Mouse (Mus musculus) forebrain, embryonic 11.5 days (tissue): ENCODE results near the gene Ccdc6. TPM values are rescaled to one million over a fixed set of nuclear protein-coding genes. Genes with fewer than 3 reads are reported as not detected.
A peak's percentile ranks its signal among the peaks of the same experiment; 100 is the strongest.

ENCODE experiments used
- ATAC-seq: fragments of 200-750 bp; cut with Nextera tagmentation; replicated peaks from 2 replicates; pipeline ENCODE4 v1.8.0; 2017; ENCODE audit warnings: moderate TSS enrichment; ENCODE audit not compliant: low FRiP score
- DNase-seq: peaks from one replicate; pipeline ENCODE4 v3.0.0-alpha.2; 2017; ENCODE audit warnings: low spot score
- H3K27ac ChIP-seq: fragments of 300-500 bp; sonication (generic); 2 replicates; pipeline ENCODE4 v1.5.1; 2014; ENCODE audit warnings: low read depth, low read length
- H3K27me3 ChIP-seq: fragments of 300-500 bp; sonication (generic); 2 replicates; pipeline ENCODE4 v1.6.1; 2014; ENCODE audit warnings: mild to moderate bottlenecking, low read length, mixed read lengths; ENCODE audit not compliant: control insufficient read depth, insufficient read depth
- H3K36me3 ChIP-seq: fragments of 300-500 bp; sonication (generic); 2 replicates; pipeline ENCODE4 v1.6.1; 2014; ENCODE audit warnings: mild to moderate bottlenecking, low read length, moderate library complexity, mixed read lengths; ENCODE audit not compliant: control insufficient read depth, insufficient read depth
- H3K4me1 ChIP-seq: fragments of 300-500 bp; sonication (generic); replicated peaks from 2 replicates; pipeline ENCODE4 v1.6.1; 2014; ENCODE audit warnings: low read length, mixed read lengths; ENCODE audit not compliant: control insufficient read depth, insufficient read depth
- H3K4me2 ChIP-seq: fragments of 300-500 bp; sonication (generic); 2 replicates; pipeline ENCODE4 v1.6.1; 2014; ENCODE audit warnings: low read depth, mild to moderate bottlenecking, low read length, moderate library complexity, mixed read lengths; ENCODE audit not compliant: severe bottlenecking
- H3K4me3 ChIP-seq: fragments of 300-500 bp; sonication (generic); 2 replicates; pipeline ENCODE4 v1.5.1; 2014; ENCODE audit warnings: low read depth, low read length
- H3K9ac ChIP-seq: fragments of 300-500 bp; sonication (generic); 2 replicates; pipeline ENCODE4 v1.6.1; 2014; ENCODE audit warnings: low read length
- H3K9me3 ChIP-seq: fragments of 300-500 bp; sonication (generic); 2 replicates; pipeline ENCODE4 v1.6.1; 2016; ENCODE audit warnings: low read length, mixed read lengths; ENCODE audit not compliant: control insufficient read depth
- WGBS: fragments of 180-500 bp; shearing (Covaris S2); extraction: QIAGEN DNeasy Blood & Tissue Kit; methylation state at CpG from one replicate; pipeline ENCODE4 v1.1.7; 2014; 5-methylcytosine and 5-hydroxymethylcytosine counted together
- polyA plus RNA-seq: library from polyadenylated mRNA; unstranded; fragments of >200 nt; fragmentation: Nextera tagmentation; extraction: Ambion mirVana; gene quantifications from 2 replicates; pipeline ENCODE4 v1.2.1, GENCODE M21; 2014

The Ccdc6 gene
- polyA plus RNA-seq, 1 experiment from 2014 or later, result 17.6 TPM

DNA sequence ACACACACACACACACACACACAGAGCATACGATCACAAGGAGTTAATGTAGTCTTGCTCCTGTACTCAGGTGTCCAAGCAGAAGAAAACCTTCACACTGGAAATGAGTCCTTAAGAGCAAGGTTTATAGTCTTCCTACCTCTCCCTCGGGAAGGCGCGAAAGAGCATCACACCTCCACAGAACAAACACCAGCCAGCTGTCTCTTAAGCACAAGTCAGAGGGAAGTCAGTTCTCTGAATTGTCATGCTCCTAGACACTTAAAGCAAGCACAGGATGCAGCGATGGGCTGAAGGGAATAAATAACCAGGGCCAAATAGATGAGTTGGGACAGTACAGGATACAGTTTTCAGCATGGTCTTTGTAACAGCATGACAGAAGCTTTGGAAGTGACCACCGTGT lies 35.8 kb downstream of the Ccdc6 start:
- no peaks in the 10 kb centered on the region for H3K4me1 ChIP-seq
- DNase-seq, result no peak
- no peak overlapping the region for H3K4me3 ChIP-seq
- no peak overlapping the region for H3K27ac ChIP-seq
- no peak overlapping the region for H3K4me2 ChIP-seq
- no peaks in the 10 kb centered on the region for H3K36me3 ChIP-seq
- H3K27me3 ChIP-seq, result no peaks in the 10 kb centered on the region
- no peaks in the 10 kb centered on the region for H3K9me3 ChIP-seq
- no peak overlapping the region for H3K9ac ChIP-seq
- 88% methylated on average over 6 of the region's 6 CpGs for WGBS
- ATAC-seq, result no peak

DNA sequence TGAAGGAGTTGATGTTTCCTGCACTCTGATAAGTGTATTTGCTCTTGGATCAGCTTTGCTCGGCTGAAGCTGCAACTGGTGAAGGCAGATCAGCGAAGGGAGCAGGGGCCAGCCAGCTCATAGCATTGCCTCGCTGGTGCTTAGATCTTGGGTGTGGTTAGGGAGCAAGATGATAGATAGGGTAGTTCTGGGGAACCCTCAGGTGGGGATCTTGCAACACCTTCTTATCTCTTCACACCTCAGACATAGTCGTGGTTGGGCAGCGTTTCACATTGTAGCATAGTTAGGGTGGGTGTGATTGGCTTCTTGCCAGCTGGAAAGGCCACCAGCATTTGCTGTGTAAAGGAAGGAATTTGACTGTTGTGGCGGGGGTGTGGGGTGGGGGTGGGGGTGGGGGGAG lies 36.3 kb downstream of the Ccdc6 start:
- ATAC-seq (no peak), DNase-seq (peak; percentile 44)
- Histone ChIP-seq H3K4me1 (no peaks in the 10 kb centered on the region), H3K27me3 (no peaks in the 10 kb centered on the region), H3K36me3 (no peaks in the 10 kb centered on the region), H3K4me3 (no peak overlapping the region), H3K9me3 (no peaks in the 10 kb centered on the region), H3K4me2 (no peak overlapping the region), H3K27ac (no peak overlapping the region), H3K9ac (no peak overlapping the region)
- 85% methylated on average over 6 of the region's 6 CpGs for WGBS

DNA sequence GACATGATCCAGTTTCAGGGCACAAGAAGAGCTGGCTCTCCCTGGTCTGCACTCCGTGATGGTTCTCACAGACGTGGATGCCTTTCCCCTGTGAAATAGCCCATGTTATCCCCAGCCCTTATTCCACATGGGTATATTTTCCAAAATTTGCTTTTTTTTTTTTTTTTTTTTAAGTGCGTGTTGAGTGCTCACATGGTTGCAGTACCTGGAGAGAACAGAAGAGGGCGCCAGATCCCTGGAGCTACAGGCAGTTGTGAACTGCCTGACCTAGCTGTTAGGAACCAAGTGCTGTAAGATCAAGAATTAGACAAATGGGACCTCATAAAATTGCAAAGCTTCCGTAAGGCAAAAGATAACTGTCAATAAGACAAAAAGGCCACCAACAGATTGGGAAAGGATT lies 38.8 kb downstream of the Ccdc6 start:
- DNase-seq, result no peak

DNA sequence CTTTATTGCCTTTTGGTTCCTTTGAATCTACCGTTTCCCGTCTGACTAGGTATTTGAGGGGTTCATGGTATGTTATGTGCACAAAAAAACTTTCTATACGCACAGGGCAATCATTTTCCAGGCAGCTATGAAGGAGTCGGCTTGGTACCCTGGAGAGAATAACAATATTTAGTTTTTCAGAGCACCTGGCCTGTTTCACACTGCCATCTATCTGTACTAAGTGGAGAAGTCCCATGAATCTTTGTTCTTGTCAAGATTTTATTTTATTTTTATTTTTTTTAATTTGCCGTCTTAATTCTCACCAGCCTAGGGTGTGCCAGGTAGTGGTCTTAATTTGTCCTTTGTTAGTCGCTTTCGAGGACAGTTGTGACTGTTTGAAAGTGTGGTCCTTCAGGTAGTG lies 40.7 kb downstream of the Ccdc6 start:
- Histone ChIP-seq H3K4me3 (no peak overlapping the region), H3K4me1 (peaks cover 5% of the 10 kb centered on the region; the same call in 1 of the 2 replicates), H3K9me3 (no peaks in the 10 kb centered on the region), H3K4me2 (no peak overlapping the region), H3K27me3 (no peaks in the 10 kb centered on the region), H3K36me3 (no peaks in the 10 kb centered on the region), H3K9ac (no peak overlapping the region), H3K27ac (no peak overlapping the region)
- ATAC-seq (no peak), DNase-seq (no peak)
- WGBS, result 95% methylated on average over 7 of the region's 7 CpGs

More for the DNA sequence above, 38.8 kb downstream of the Ccdc6 start:
- H3K4me2 ChIP-seq, result no peak overlapping the region
- H3K4me1 ChIP-seq, result peaks cover 5% of the 10 kb centered on the region; the same call in 1 of the 2 replicates
- H3K27ac ChIP-seq, result no peak overlapping the region
- H3K9ac ChIP-seq, result no peak overlapping the region
- WGBS, result 83% methylated on average over 5 of the region's 5 CpGs
- no peaks in the 10 kb centered on the region for H3K36me3 ChIP-seq
- no peak overlapping the region for H3K4me3 ChIP-seq
- ATAC-seq, result no peak
- H3K9me3 ChIP-seq, result no peaks in the 10 kb centered on the region
- H3K27me3 ChIP-seq, result no peaks in the 10 kb centered on the region

DNA sequence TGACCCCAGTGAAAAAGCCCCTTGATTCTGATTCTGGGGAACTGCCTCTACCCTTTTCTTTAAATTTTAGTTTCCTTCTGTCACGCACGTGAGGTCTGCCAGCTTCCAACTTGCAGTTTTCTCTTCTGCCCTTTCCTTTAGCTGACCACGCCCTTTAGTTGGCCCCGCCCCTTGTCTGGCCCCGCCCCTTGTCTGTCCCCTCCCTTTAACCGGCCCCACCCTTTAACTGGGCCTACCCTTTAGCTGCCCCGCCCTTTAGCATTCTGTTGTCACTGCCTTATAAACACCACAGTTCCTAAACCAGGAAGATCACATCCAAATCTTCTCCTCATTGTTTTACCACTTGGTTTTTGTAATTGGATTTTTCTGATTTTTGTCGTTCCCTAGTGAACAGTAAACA lies 41.2 kb downstream of the Ccdc6 start:
- Histone ChIP-seq H3K27me3 (no peaks in the 10 kb centered on the region), H3K4me3 (no peak overlapping the region), H3K36me3 (no peaks in the 10 kb centered on the region), H3K4me1 (peaks cover 5% of the 10 kb centered on the region; the same call in 1 of the 2 replicates), H3K27ac (no peak overlapping the region), H3K9ac (no peak overlapping the region), H3K4me2 (no peak overlapping the region), H3K9me3 (no peaks in the 10 kb centered on the region)
- ATAC-seq (no peak), DNase-seq (no peak)
- 69% methylated on average over 8 of the region's 8 CpGs for WGBS

DNA sequence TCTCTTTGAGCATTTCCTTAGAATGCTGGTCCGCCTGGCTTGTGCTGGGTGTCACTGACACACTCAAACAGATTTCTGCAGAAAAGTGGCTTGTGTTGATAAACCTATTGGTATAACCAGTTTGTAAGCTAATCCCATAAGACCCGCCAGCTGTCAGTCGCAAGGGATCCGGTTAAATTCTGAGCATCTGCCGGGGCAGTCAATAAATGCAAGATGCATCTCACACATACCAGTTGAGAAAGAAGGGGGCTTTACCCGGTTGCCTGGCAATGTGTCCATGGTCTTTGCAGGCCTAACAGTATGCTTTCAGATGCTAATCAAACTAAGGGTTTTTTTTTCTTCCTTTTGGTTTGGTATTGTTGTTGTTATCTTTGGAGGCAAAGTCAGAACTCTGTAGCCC lies 42.4 kb downstream of the Ccdc6 start:
- H3K9ac ChIP-seq, result no peak overlapping the region
- DNase-seq (no peak), ATAC-seq (no peak)
- H3K27me3 ChIP-seq, result no peaks in the 10 kb centered on the region
- H3K4me2 ChIP-seq, result no peak overlapping the region
- 72% methylated on average over 6 of the region's 6 CpGs for WGBS
- H3K36me3 ChIP-seq, result no peaks in the 10 kb centered on the region; the same call in 1 of the 2 replicates
- H3K4me1 ChIP-seq, result peaks cover 5% of the 10 kb centered on the region; the same call in 1 of the 2 replicates
- H3K9me3 ChIP-seq, result no peaks in the 10 kb centered on the region
- H3K4me3 ChIP-seq, result no peak overlapping the region
- 0 out of 2 replicates have a peak overlapping the region, but pooled peaks have one; percentile 12 for H3K27ac ChIP-seq

DNA sequence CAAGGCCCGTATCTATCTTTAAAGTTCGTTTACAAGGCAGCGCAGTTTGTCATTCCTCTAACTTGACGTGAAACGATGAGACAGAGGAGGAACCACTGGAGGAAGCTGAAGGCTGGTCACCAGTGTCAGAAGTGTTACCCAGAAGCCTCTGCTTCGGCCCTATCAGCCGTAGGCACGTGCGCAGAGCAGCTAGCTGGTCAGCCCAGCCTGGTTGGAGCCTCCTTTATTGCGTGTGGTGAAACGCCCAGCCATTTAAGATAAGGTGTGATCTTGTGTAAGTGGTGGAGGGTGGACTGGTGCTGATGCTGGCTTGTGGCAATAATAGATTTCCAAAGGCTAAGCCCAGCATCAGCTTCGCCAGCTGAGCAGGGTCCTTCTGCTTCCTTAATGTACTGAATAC lies 43.5 kb downstream of the Ccdc6 start:
- no peak for DNase-seq
- no peaks in the 10 kb centered on the region for H3K9me3 ChIP-seq
- H3K9ac ChIP-seq, result no peak overlapping the region
- no peaks in the 10 kb centered on the region for H3K27me3 ChIP-seq
- no peak for ATAC-seq
- WGBS, result 95% methylated on average over 12 of the region's 12 CpGs
- H3K36me3 ChIP-seq, result no peaks in the 10 kb centered on the region; the same call in 1 of the 2 replicates
- H3K4me2 ChIP-seq, result no peak overlapping the region
- no peak overlapping the region for H3K4me3 ChIP-seq
- no peak overlapping the region for H3K27ac ChIP-seq
- peaks cover 5% of the 10 kb centered on the region; the same call in 1 of the 2 replicates for H3K4me1 ChIP-seq

DNA sequence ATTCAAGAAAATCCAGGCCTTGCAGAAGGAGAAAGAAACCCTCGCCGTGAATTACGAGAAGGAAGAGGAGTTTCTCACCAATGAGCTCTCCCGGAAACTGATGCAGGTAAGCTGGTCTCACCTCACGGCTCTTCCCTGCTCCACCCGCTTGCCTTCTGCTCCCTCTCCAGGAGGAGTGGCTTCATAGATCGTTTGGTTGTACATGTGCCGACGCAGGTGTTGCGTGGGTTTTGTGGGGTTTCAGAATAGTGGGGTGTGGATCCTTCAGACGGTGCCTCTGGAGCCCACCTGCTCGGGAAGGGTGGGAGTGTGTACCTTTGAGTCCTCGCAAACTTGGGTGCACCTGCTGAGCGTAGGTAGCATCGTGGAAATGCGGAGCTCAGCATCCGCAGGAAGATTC lies 45.7 kb downstream of the Ccdc6 start:
- H3K4me3 ChIP-seq, result no peak overlapping the region
- H3K27ac ChIP-seq, result no peak overlapping the region
- H3K27me3 ChIP-seq, result no peaks in the 10 kb centered on the region
- ATAC-seq (no peak), DNase-seq (no peak)
- H3K36me3 ChIP-seq, result no peaks in the 10 kb centered on the region; the same call in 1 of the 2 replicates
- no peak overlapping the region for H3K4me2 ChIP-seq
- H3K9ac ChIP-seq, result no peak overlapping the region
- 95% methylated on average over 17 of the region's 17 CpGs for WGBS
- H3K9me3 ChIP-seq, result no peaks in the 10 kb centered on the region
- peaks cover 5% of the 10 kb centered on the region; the same call in 1 of the 2 replicates for H3K4me1 ChIP-seq

DNA sequence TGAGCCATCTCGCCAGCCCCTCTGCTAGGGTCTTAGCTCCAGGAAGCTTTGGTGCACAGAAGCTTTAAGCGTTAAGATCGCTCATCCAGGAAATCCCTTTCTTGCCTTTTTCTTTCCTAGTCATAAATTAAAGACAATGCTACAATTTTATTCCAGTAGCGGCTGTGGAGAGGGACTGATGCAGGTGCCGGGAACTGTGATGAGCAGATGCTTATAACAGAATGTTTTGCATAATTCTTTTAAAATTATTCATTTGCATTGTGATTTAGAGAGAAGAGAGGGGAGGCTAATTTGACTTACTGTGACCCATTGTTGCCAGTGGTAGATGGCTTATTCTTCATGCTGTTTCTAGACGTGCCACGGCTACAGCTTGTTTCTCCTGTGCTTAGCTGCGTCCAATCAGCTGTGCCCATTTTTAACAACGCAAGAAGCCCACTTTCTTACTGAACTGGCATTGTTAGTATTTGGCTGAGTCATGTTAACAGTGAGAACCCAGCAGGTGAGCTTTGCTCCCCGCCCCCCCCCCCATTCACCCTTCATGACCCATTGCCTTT lies 47.2 kb downstream of the Ccdc6 start:
- WGBS, result 81% methylated on average over 10 of the region's 10 CpGs
- Histone ChIP-seq H3K9me3 (no peaks in the 10 kb centered on the region), H3K27ac (no peak overlapping the region), H3K4me2 (no peak overlapping the region), H3K36me3 (no peaks in the 10 kb centered on the region; the same call in 1 of the 2 replicates), H3K4me1 (peaks cover 2% of the 10 kb centered on the region; the same call in 1 of the 2 replicates), H3K27me3 (no peaks in the 10 kb centered on the region), H3K9ac (no peak overlapping the region), H3K4me3 (no peak overlapping the region)
- DNase-seq, result no peak
- no peak for ATAC-seq
